Mouse (Mus musculus): ENCODE results near the gene Bcl2. TPM values are rescaled to one million over a fixed set of nuclear protein-coding genes. Genes with fewer than 3 reads are reported as not detected.

The Bcl2 gene
- total RNA-seq, 2 experiments from 2014 or later, result 9.9 to 11.0 TPM

DNA sequence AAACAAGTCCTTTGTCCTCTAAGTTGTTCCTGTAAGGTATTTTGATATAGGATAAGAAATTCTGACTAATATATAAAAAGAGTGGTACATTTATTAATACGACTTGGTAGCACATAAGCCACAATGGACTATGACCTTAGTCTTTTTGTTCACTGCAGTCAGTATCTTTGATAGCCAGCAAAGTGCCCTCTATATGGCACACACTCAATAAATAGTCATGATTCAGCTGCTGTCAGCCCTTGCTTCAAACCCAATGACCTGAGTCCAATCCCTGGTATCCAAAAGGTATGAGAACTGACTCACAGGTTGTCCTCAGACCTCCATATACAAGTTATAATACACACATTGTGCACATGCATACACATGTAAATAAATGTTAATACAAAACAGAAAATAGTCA, 117.7 kb downstream of the Bcl2 start:
- no peak for DNase-seq (ENCODE audit: low spot score in 2 of 2)

DNA sequence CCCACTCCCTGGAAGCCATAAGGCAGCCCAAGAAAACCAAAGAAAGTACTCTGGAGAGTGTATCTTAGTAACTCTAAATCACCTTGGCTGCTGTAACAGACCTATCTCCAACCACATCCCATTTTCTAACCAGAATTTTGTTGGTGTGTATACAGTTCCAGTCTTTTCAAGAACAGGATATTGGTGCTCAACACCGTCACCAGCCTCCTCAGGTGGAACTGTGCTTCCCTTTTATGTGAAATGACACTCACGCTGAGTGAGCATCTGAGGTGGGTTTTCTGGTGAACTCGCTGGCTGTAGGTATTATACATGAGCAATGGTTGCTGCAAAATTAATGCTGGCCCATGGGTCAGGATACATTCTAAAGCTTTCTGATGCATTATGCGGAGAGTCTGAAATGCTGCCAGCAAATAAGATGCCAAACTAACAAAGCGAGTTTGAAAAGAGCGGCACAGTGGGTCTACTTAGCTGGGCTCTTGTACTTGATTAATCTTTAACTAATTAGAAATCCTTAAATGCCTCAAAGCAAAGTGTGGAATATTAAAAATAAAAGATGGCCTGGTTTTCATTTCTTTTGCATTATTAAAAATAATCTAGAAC, 118.7 kb downstream of the Bcl2 start:
- DNase-seq (ENCODE audit: low spot score in 2 of 2), result no peak

DNA sequence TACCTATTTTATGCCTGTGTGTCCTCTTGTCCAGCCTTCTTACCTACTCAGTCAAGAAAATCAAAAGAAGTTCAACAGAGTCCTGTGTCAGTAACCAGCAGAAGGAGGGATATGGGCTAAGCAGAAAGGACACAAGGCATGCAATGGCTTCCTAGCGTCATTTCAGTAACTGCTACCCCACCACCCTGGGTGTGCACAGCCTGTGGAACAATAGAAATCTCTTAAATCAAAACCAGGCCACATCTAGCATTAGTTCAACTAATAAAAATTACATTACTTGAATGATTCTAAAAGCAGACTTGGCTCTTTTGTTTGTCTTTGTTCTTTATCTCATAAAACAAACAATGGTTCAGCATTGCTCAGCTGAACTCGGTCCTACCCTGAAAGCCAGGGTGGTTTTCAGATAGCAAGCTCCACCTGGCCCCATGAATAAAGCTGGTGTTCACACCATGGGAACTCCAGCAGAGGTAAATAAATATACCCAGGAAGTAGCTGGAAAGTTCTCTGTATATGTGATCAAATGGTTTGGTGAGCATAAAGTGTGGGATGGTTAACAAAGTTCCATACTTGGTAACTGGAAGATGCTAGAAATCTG, 122.8 kb downstream of the Bcl2 start:
- no peak for DNase-seq (ENCODE audit: low spot score in 2 of 2)

DNA sequence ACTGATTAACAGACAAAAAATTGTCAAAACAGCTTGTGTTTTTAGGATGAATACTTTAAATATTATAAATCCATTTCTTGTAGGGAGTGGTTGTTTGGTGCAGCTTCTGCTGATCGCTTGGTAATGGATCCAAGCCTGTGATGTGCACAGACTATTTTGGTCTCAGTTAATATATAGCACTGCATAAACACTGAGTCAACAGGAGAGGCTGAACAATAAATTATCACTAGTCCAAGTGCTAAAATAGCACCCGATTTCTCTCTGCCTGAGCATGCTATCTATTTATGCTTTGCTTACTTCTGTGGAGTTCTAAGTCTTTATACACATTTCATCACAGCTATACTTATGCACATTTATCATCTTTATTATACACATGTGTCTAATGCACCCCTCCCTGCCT, 124.9 kb downstream of the Bcl2 start:
- DNase-seq (ENCODE audit: low spot score in 2 of 2), result no peak

DNA sequence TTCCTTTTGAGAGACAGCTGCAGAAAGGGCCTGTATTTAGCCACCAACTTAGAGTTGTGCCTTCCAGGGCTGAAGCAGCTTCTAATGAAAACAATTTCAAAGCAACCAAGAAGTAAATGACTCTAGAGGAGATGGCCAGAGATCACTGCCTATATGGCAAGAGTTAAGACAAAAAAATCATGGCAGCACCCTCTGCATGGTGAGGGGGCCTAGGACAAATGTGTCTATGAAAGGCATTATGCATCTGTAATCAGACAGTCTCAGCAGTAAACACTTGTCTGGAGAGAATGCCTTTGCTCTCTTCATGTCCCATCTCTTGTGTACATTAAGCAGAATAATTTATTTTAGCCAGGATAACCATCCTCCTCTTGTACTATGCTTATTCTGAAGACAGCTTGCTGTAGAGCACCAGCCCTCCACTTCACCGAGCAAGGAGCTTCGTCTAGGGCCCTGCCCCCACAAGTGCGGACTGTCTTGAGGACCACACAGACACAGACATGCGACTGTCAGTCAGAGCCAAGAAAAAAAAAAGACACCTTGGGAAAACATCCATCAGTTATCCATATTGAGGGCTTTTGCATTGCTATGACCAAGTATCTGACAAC, 126.1 kb downstream of the Bcl2 start:
- DNase-seq (ENCODE audit: low spot score in 2 of 2), result no peak

DNA sequence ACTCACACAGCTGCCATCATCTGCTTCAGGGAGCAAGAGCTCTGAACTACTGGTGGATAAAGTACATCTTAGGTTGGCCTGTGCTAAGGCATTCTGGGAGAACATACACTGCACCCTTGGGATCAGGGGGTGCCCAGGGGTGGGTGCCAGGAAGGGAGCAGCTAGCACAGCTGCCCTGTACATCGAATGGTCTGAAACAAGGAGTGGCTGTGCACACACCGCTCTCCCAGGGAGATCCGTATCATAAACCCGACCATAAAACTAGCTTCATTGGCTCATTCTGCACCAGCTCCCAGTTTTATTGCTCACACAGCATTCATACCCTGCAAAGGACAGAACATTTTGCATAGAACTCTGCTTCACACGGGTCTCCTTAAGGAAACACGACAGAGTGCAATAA, 127.3 kb downstream of the Bcl2 start:
- no peak for DNase-seq (ENCODE audit: low spot score in 2 of 2)

DNA sequence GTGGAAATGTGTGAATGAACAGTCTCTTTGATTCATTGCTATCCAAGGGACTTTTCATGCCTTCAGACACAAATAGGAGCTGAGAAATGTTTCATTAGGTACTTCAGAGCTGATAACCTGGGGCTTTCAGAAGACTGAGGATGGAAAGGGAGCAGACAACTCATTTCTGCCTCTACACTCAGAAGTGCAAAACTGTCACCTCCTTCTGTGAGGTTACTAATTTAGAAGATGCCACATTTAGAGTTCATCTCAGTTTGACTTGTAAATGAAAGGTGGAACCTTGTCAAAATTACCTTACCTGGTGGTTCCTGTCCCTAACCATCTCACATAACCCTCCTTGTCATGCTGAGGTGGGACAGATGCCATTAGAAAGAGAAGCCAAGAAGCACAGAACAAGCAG, 128.7 kb downstream of the Bcl2 start:
- DNase-seq (ENCODE audit: low spot score in 2 of 2), result no peak

DNA sequence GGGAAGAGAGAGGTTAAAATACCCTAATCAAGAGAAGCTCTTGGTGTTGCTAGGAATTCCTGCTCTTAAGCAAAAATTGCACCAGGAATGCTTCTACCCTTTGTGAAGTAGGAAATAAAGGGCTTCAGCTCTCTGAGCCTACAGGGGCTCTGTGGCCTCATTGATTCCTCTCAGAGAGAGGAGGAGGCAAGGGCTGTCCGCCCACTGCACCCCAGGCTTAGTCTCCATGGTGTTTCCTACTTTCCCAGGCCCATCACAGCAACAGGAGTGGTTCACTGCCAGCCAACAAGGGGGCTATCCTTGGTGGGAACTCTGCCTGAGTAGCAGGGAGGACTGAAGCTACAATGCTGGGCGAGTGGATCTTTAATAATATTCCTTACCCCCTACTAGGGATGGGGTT, 129.2 kb downstream of the Bcl2 start:
- peak in 1 of 2 experiments; percentile 39 for DNase-seq (ENCODE audit: low spot score in 2 of 2)

DNA sequence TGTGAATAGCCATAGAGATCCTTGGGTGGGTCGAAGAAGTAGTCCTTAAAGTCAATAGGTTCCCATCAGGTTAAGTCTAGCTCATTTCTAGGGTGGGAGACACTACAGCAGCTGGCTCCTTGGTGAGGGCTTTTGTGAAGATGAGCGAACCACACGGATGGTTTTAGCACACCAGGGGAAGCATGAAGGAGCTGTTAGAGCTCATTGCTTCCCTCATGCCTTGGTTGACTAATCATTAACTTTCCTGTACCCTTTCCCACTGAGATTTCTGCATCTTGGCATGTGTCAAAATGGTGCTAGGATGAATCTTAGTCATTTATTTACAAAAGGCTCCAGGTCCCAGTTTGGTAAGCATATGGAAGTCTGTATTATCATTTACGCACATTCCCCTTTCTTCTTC, 129.8 kb downstream of the Bcl2 start:
- DNase-seq (ENCODE audit: low spot score in 2 of 2), result no peak

DNA sequence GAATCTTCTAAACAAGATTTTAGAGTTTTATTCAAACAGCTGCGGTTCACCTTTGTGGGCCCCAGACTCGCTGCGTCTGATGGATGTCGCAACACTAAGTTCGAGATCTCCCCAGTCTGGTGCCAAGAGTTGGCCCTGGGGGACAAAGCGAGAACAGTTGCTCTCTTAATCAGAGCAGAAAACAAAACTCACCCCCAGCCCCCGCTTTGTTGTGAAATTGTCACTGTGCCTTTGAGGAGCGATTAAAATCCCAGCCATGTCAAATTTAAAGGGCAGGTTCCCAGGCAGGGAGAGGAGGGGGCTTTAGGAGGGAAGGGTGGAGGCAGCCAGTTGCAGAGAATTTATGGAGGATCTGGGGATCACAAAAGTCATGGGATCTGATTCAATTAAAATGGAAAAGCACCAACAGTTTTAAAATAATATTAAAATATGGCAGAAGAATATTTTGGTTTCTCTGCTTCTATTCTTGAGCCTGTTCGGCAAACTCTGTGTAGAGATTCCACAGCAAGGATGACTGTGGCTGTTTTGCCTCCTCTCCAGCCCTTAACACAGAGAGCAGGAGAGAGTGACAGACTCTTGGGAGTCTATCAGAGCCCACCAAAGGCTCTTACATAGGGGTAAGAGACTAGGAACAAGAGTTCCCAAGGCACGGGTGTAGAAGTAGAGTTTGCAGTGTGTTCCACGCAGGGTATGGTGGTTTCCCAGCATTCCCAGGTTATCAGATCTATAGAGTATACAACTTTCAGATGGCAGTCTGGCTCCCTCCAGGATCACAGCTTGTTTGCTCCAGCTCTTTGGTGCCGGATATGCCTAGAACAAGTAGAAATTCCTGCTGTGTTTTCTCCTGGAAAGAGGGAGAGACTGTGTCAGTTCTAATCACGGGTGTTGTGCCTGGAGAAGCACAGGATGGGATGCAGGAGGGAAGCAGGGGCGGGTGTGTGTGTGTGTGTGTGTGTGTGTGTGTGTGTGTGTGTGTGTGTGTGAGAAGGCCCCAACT, 130.5 kb downstream of the Bcl2 start:
- DNase-seq (ENCODE audit: low spot score in 2 of 2), result no peak

DNA sequence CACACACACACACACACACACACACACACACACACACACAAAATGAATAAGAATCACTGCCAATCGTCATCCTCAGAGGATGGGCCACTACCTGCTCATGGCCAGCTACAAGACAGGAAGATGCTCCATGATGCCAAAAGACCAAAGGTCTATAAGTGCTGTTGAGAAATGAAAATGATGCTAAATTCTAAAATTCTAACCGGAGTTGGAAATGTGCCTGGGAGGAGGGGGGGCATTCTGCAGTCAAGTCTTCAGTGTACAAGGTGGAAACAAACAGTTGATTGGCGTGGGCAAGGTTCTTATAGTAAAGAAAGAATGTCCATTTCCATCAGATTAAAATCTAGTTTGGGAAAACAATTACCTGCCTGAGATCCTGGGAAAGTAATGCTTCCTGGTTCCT, 131.3 kb downstream of the Bcl2 start:
- DNase-seq (ENCODE audit: low spot score in 2 of 2), result no peak

DNA sequence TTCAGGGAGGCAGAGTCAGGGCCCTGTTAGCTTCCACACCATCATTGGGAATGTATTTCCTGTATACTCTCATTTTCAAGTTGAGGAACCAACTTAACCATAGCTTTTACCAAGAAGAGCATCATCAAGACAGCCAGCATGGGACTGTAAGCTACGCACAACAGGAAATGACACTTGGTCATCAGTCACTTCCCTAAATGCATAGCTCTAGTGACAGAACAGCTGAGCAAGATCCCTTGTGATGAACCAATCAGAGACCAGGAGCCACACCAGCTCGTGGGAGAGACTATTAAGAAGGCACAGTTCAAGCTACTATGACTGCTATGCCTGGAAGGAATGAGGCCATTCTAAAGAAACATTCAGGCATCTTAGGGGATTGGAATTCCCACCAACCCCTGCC, 132.3 kb downstream of the Bcl2 start:
- DNase-seq (ENCODE audit: low spot score in 2 of 2), result no peak

DNA sequence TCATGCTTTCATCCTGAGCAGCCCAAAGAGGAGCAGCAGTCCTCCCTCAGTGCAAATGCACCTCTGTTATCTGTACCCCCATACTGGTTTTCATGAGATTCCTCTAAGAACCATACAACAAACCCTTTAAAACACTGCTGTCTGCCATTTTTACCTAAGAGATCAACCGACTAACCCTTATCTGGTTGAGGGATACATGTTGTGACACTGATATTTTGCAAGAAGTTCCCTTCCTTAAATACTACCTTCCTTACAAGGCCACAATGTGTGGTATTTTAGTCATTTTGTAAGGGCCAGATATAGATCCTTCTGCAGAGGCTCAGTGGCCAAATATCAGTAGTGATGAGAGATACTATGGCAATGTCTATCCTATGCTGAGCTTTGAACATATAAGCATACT, 134.3 kb downstream of the Bcl2 start:
- DNase-seq (ENCODE audit: low spot score in 2 of 2), result no peak

DNA sequence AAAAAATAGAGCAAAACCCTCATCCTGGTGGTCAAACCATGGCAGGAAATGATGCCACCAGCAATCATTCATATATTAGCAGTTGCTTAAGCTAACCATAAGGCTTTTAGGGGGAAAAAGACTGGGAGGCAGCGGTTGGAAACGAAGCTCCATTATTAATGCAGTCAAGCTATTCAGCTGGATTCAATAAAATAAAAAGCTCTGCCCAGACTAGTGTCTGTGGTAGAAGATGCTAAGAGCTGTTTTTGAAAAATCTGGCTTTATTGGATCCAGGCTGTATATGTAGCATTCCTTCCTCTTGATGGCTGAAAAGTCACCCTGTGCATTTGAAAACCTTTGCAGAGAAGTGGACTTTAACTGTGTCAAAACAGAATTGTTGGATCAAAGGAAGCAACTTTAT, 141.6 kb downstream of the Bcl2 start:
- DNase-seq (ENCODE audit: low spot score in 2 of 2), result no peak

DNA sequence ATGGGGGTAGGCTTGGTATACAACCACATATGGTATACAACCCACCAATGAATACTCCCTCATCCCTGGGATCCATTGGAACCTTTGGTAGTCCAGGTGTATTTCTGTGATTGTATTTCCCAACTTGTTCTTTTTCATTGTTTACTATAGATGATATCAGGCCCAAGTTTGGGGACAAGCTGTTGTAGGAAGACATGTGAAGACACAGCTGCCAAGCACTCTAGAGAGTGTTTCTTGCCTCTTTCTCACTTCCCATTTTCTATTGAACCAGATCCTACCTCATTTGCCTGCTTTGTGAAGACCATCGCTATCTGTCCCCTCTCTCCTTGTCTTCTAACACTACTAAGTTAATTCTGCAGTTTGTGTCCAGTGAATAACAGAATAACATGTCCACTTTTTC, 143.2 kb downstream of the Bcl2 start:
- no peak for DNase-seq (ENCODE audit: low spot score in 2 of 2)

DNA sequence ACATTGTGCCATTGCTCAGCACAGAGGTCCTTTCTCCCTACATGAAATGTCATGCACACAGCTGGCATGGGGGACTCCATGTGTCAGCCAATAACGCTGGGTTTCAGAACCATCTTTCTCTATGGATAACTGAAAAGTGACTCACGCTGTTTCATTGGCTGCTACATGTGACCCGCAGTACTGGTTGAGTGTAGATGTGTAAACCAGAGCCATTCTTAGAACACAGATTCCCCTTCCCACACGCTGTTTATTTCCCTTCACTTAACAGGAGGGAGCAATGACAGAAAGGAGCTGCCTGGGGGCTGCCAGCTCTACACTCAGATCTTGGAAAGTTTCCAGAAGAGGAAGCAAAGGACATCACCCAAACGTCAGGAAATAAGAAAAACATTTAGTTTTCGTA, 143.7 kb downstream of the Bcl2 start:
- DNase-seq (ENCODE audit: low spot score in 2 of 2), result no peak

DNA sequence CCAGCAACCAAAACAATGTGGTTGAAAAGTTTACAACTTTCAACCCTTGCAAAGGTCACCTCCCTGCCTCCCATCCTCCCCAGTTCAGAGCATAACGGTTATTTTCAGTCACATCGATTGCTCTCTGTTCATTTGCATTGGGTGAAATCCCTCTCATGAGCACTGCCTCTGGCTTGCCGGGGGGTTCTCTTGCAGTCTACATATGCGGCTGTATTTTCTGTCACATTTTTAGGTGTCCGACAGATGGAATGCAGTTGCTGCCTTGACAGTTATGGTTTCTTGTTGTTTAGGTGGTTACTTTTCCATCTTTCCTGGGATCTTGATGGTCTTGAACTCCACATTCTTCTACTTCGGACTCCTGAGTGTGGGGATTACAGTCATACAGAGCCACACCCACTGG, 144.4 kb downstream of the Bcl2 start:
- no peak for DNase-seq (ENCODE audit: low spot score in 2 of 2)

DNA sequence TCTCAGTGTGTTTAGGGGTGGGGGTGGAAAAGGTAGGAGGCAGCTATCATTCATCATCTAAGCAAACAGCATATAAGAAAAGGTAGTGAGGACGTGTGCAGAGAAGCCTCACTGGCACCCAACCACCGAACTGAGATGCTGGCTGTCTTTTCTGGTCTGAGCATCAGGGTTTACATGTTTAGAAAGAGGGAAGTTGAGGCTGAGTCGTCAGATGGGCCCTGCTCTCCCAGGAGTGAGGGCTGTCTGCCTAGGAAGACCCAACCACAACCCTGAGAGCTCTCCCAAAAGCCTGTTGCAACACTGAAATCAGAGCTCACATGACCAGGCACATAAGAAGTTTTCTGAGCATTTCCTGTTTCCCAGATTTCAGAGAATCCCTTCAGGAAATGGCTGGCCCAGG, 145.2 kb downstream of the Bcl2 start:
- DNase-seq (ENCODE audit: low spot score in 2 of 2), result no peak

DNA sequence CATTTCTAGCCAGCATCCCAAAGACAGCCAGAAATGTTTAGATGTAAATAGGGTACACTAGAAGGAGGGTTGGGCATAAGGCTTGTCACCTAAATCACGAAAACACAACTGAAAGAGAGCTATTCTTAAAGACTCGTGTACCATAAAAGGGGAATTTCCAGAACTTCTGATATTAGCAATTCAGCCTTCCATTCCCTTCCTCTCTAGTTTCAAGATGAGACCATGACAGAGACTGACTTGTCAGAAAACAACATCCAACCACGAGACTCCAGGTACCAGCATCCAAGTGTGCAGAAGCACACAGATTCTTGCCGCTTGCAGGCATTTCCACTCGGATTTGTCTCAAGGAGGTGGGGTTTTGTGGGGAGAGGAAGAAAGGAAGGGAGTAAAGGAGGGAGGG, 146.6 kb downstream of the Bcl2 start:
- no peak for DNase-seq (ENCODE audit: low spot score in 2 of 2)

DNA sequence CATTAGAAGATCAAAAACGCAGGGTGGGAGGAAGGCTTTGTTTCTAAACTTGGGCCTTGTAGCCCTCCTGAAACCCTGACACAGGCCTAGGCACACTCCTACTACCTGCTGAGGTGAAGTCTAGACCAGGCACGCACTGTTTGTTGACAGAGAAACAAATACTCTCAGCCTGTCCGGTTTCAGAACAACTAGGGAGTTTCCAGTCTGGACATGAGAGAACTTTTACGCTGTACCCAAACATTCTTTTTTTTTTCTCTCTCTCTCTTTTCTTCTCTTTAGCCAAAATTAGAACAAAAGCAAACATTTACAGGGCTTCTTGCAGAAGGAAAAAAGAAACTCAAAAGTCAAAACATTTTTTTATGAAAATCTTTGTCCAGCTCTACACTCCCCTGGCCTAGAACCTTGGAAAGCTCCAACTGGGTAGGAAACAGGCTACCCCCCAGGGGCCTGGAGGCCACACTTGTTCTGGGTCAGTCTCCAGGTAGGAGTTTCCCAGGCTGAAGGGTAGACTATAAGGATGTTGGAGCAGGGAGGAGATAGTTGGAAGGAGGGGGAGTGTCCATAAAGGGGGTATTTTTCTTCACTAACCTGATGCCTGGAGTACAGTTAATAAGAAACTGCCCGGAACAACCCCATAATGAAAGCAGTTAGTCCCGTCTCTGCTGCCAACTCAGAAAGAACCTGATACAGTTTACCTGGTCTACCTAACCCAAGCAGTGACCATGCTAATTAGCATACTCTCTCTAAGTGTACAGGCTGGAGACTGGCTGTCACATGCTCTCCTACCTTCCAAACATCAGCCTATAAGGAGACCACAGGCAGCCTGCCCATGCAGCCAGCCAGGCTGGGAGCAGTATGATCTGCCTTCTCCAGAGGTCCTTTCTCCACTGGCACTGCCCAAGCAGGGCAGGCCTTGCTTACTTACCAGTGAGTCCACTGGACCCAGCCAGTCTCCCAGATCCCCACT, 147.7 kb downstream of the Bcl2 start:
- no peak for DNase-seq (ENCODE audit: low spot score in 2 of 2)

DNA sequence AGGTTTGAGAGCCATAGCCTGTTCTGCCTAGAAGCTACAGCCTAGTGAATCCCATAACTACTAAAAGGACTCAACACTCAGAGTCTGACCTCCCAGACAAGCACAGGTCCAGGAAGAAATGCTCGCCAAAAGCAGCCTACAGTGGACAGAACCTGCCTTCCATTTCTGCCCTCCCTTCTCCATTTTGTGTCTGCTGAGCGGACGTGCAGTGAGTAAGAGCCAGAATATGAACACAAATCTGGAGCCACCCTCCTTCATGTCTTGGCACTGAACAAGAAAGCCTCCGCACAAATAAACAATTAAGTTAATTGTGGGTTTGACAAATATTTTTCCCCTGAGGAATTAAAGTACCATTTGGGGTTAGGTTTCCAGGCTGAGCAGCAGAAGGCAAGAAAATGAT, 148.8 kb downstream of the Bcl2 start:
- DNase-seq (ENCODE audit: low spot score in 2 of 2), result no peak

Data from layer of hippocampus, postnatal 14 days (tissue).